Mouse (Mus musculus) midbrain, postnatal 0 days (tissue): ENCODE data around the gene Chrd. TPM values are rescaled to one million over a fixed set of nuclear protein-coding genes. Genes with fewer than 3 reads are reported as not detected.

ENCODE experiments used
- ATAC-seq: fragments of 200-750 bp; cut with Nextera tagmentation; 2 replicates; pipeline ENCODE4 v1.8.0; 2017; ENCODE audit warnings: moderate number of reproducible peaks, mild to moderate bottlenecking, moderate TSS enrichment, moderate library complexity; ENCODE audit not compliant: low FRiP score
- DNase-seq: peaks from one replicate; pipeline ENCODE4 v3.0.0-alpha.2; 2015; ENCODE audit warnings: low spot score
- H3K27ac ChIP-seq: fragments of 300-500 bp; sonication (generic); 2 replicates; pipeline ENCODE4 v1.5.1; 2014; ENCODE audit warnings: low read depth, mild to moderate bottlenecking, low read length, mixed read lengths
- H3K27me3 ChIP-seq: fragments of 300-500 bp; sonication (generic); 2 replicates; pipeline ENCODE4 v1.6.1; 2014; ENCODE audit warnings: low read length, control low read depth, mixed read lengths; ENCODE audit not compliant: insufficient read depth
- H3K36me3 ChIP-seq: fragments of 300-500 bp; sonication (generic); 2 replicates; pipeline ENCODE4 v1.6.1; 2014; ENCODE audit warnings: low read length, control low read depth, mixed read lengths; ENCODE audit not compliant: insufficient read depth
- H3K4me1 ChIP-seq: fragments of 300-500 bp; sonication (generic); 2 replicates; pipeline ENCODE4 v1.6.1; 2014; ENCODE audit warnings: mild to moderate bottlenecking, control low read depth, antibody characterized with exemption, low read length, mixed read lengths; ENCODE audit not compliant: insufficient read depth
- H3K4me2 ChIP-seq: fragments of 300-500 bp; sonication (generic); 2 replicates; pipeline ENCODE4 v1.6.1; 2014; ENCODE audit warnings: low read depth, mild to moderate bottlenecking, low read length, mixed read lengths; ENCODE audit not compliant: poor library complexity, severe bottlenecking
- H3K4me3 ChIP-seq: fragments of 300-500 bp; sonication (generic); 2 replicates; pipeline ENCODE4 v1.5.1; 2014; ENCODE audit warnings: low read depth, mild to moderate bottlenecking, low read length, moderate library complexity
- H3K9ac ChIP-seq: fragments of 300-500 bp; sonication (generic); replicated peaks from 2 replicates; pipeline ENCODE4 v1.6.1; 2014; ENCODE audit warnings: mild to moderate bottlenecking, low read length, moderate library complexity, mixed read lengths; ENCODE audit not compliant: poor library complexity, severe bottlenecking
- H3K9me3 ChIP-seq: fragments of 300-500 bp; sonication (generic); 2 replicates; pipeline ENCODE4 v1.6.1; 2016; ENCODE audit warnings: low read length, control low read depth
- CTCF ChIP-seq: IDR thresholded peaks from 2 replicates; pipeline ENCODE4 v1.5.1; 2016; ENCODE audit warnings: antibody characterized with exemption, mild to moderate bottlenecking
- WGBS: fragments of 180-500 bp; shearing (Covaris S2); extraction: QIAGEN DNeasy Blood & Tissue Kit; methylation state at CpG from one replicate; pipeline ENCODE4 v1.1.7; 2014; 5-methylcytosine and 5-hydroxymethylcytosine counted together
- polyA plus RNA-seq: library from polyadenylated mRNA; unstranded; fragments of >200 nt; fragmentation: Nextera tagmentation; extraction: Ambion mirVana; gene quantifications from 2 replicates; pipeline ENCODE4 v1.2.1, GENCODE M21; 2015
- total RNA-seq: library from RNA; depleted of rRNA; stranded (reverse); fragments of >200 nt; gene quantifications from 2 replicates; pipeline ENCODE4 v1.2.3, GENCODE M21; 2014; rRNA removed

The Chrd gene
- total and polyA plus RNA-seq, 2 experiments from 2014 or later = 4.1 to 18.1 TPM

DNA sequence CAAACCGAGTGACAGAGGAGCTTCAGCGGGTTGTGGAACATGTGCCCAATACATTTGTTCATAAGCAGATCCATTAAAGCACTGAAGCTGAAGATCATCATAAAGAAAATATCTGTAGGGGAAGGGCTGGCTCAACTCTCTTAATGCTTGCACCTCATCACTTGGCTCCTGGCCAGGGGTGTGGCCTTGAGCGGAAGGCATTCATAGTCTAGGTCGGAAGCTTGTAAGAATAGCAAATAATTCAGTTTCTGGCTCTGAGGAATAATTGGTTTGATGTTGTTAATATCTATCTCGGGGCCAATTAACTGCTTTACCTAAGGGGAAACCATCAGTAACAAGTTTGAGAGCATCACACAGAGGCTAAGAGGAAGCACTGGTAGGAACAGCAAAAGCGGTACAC, 53.6 kb downstream of the Chrd start:
- Histone ChIP-seq H3K9ac (no peak overlapping the region), H3K4me2 (no peak overlapping the region), H3K4me3 (no peak overlapping the region), H3K9me3 (no peaks in the 10 kb centered on the region), H3K4me1 (no peaks in the 10 kb centered on the region), H3K27me3 (no peaks in the 10 kb centered on the region), H3K36me3 (no peaks in the 10 kb centered on the region), H3K27ac (no peak overlapping the region)
- ATAC-seq (no peak), DNase-seq (no peak)
- TF ChIP-seq CTCF = no peak
- WGBS = 87% methylated on average over 6 of the region's 6 CpGs

DNA sequence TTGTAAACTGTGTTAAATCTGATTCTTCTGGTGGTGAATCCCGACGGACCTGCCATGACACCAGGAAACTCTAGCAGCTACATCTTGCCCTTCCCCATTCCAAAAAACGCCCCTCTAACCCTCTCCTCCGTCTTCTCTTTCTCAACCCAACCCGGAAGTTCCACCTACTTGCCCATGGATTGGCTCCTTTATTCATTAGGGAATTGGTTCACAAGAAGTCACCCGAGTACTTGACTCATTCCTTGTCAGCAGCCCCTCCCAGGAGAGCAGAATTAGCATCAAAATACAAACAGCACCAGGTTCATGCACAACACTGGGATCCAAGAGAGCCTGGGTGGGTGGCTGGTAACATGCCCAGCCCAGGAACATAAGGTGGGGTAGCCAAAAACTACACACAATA, 58.9 kb downstream of the Chrd start:
- 65% methylated on average over 6 of the region's 6 CpGs for WGBS
- H3K4me3 ChIP-seq = no peak overlapping the region
- no peak for TF ChIP-seq CTCF
- H3K4me1 ChIP-seq = no peaks in the 10 kb centered on the region
- ATAC-seq (no peak), DNase-seq (no peak)
- H3K36me3 ChIP-seq = no peaks in the 10 kb centered on the region
- H3K27me3 ChIP-seq = no peaks in the 10 kb centered on the region
- H3K9me3 ChIP-seq = no peaks in the 10 kb centered on the region
- H3K27ac ChIP-seq = no peak overlapping the region
- no peak overlapping the region for H3K4me2 ChIP-seq
- H3K9ac ChIP-seq = no peak overlapping the region

Other genes with a start within 250 kb of the Chrd start
- gene Eif2b5, start 234.3 kb upstream of the Chrd start, total RNA-seq = 87.2 and 96.4 TPM in 2 replicates
- 70.0 and 74.6 TPM in 2 replicates for gene Eif2b5, start 234.3 kb upstream of the Chrd start, polyA plus RNA-seq
- gene Dvl3, start 216.1 kb upstream of the Chrd start, total RNA-seq = 44.9 and 46.3 TPM in 2 replicates
- gene Dvl3, start 216.1 kb upstream of the Chrd start, polyA plus RNA-seq = 24.6 and 29.5 TPM in 2 replicates
- 975 and 994 TPM in 2 replicates for gene Ap2m1, start 197.6 kb upstream of the Chrd start, total RNA-seq
- gene Ap2m1, start 197.6 kb upstream of the Chrd start, polyA plus RNA-seq = 1,551 and 1,562 TPM in 2 replicates
- gene Abcf3, start 184.6 kb upstream of the Chrd start, total RNA-seq = 65.3 and 76.0 TPM in 2 replicates
- 73.1 and 75.2 TPM in 2 replicates for gene Abcf3, start 184.6 kb upstream of the Chrd start, polyA plus RNA-seq
- gene Vwa5b2, start 143.7 kb upstream of the Chrd start, total RNA-seq = 65.7 and 66.6 TPM in 2 replicates
- gene Vwa5b2, start 143.7 kb upstream of the Chrd start, polyA plus RNA-seq = 35.5 and 36.4 TPM in 2 replicates
- gene Eef1akmt4, start 121.5 kb upstream of the Chrd start, total RNA-seq = 5.2 and 6.8 TPM in 2 replicates
- 3.3 TPM in 2 replicates for gene Eef1akmt4, start 121.5 kb upstream of the Chrd start, polyA plus RNA-seq
- gene Gm49333, start 121.5 kb upstream of the Chrd start, total RNA-seq = not detected in 2 replicates
- gene Gm49333, start 121.5 kb upstream of the Chrd start, polyA plus RNA-seq = not detected in 2 replicates
- 21.3 and 38.2 TPM in 2 replicates for gene Alg3, start 121.4 kb upstream of the Chrd start, total RNA-seq
- 32.7 and 36.4 TPM in 2 replicates for gene Alg3, start 121.4 kb upstream of the Chrd start, polyA plus RNA-seq
- gene Camk2n2, start 111.8 kb upstream of the Chrd start, total RNA-seq = 86.3 and 111 TPM in 2 replicates
- gene Camk2n2, start 111.8 kb upstream of the Chrd start, polyA plus RNA-seq = 85.4 and 87.6 TPM in 2 replicates
- 24.4 and 26.9 TPM in 2 replicates for gene Ece2, start 103.3 kb upstream of the Chrd start, total RNA-seq
- 16.7 and 16.9 TPM in 2 replicates for gene Ece2, start 103.3 kb upstream of the Chrd start, polyA plus RNA-seq
- gene Psmd2, start 81.5 kb upstream of the Chrd start, total RNA-seq = 201 and 235 TPM in 2 replicates
- gene Psmd2, start 81.5 kb upstream of the Chrd start, polyA plus RNA-seq = 311 and 316 TPM in 2 replicates
- gene Eif4g1, start 64.8 kb upstream of the Chrd start, total RNA-seq = 403 and 430 TPM in 2 replicates
- gene Eif4g1, start 64.8 kb upstream of the Chrd start, polyA plus RNA-seq = 102 and 118 TPM in 2 replicates
- 152 and 173 TPM in 2 replicates for gene Fam131a, start 39.9 kb upstream of the Chrd start, total RNA-seq
- 70.9 and 75.9 TPM in 2 replicates for gene Fam131a, start 39.9 kb upstream of the Chrd start, polyA plus RNA-seq
- gene Polr2h, start 15.5 kb upstream of the Chrd start, total RNA-seq = 40.0 and 40.3 TPM in 2 replicates
- gene Polr2h, start 15.5 kb upstream of the Chrd start, polyA plus RNA-seq = 72.3 and 84.6 TPM in 2 replicates
- 61.9 and 69.4 TPM in 2 replicates for gene Clcn2, start 15.4 kb upstream of the Chrd start, total RNA-seq
- 21.1 and 21.9 TPM in 2 replicates for gene Clcn2, start 15.4 kb upstream of the Chrd start, polyA plus RNA-seq
- 0.71 and 1.8 TPM in 2 replicates for gene Thpo, start 1.4 kb downstream of the Chrd start, total RNA-seq
- gene Thpo, start 1.4 kb downstream of the Chrd start, polyA plus RNA-seq = 0.76 and 0.81 TPM in 2 replicates